8 mouse cellular contexts compared by ENCODE assay signal in the genomic region with DNA sequence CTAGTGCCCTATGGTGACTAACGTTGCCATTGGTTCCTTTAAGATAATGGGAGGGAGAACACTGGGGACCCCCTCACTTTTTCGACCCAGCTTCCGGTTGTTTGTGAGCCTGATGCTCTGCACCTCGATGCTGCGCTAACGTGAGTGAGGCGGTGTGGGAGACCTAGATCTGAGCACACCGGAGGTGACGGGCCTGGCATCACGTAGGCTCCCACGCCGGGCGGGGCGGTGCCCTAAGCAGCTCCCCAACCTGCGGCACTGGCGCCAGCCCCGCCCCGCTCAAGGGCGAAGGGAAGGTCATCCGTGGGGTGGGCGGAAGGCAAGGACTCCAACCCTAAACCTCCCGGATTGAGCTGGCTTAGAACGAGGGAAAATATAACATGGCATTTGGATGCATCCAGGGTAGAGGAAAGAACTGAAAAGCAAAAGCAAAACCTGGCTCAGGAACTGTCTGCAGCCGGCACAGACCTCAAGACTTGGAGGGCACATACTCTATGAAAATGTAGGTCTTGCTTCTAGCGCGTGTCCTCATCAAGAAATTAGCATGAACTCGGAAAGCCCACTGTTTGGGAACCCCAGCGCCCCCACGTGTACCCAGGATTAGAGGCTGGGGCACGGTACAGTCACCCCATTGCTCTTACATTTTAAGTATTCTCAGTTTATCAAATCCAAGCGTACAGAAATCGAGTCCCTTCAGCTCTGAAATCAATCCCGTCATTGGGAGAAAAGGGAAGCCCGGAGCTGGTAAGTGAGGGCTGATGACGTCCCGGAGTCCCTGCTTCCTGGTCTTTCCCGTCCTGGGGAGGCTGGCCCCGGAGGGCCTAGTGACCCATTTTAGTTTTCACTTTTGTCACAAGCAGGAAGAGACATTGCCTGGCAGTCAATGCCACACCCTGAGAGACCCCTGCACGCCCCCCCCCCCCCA. TPM values are rescaled to one million over a fixed set of nuclear protein-coding genes. Genes with fewer than 3 reads are reported as not detected.
DNase-seq lines count a peak whose midpoint lies in the region; ATAC-seq and TF ChIP-seq lines count a peak whose summit lies in the region.

No protein-coding gene starts in this region.

- ATAC-seq in forebrain, embryonic 13.5 days, result peak; percentile 43
- ATAC-seq in hindbrain, embryonic 14.5 days (ENCODE audit: low FRiP score), result peak; percentile 70

- peak overlapping the region; percentile 90 for H3K4me2 ChIP-seq in forebrain, embryonic 13.5 days
- peak overlapping the region; percentile 96 for H3K4me2 ChIP-seq in hindbrain, embryonic 14.5 days (replicated peaks)

- peak overlapping the region; percentile 58 for H3K4me3 ChIP-seq in forebrain, embryonic 13.5 days
- H3K4me3 ChIP-seq in hindbrain, embryonic 14.5 days (replicated peaks; ENCODE audit: low read length), result peak overlapping the region; percentile 70
- peak overlapping the region; percentile 78 for H3K4me3 ChIP-seq in left cerebral cortex, adult 2 months

- intact Hi-C loops in left cerebral cortex, adult 2 months (cut with DNase I), result loop anchor here (2.0 kb wide), 1 partner anchor 15 kb away; no protein-coding TSS in a partner anchor

- WGBS in forebrain, embryonic 13.5 days, result under 1% methylated on average over 39 of the region's 39 CpGs
- WGBS in hindbrain, embryonic 14.5 days, result under 1% methylated on average over 39 of the region's 39 CpGs

- no peaks in the 10 kb centered on the region for H3K9me3 ChIP-seq in forebrain, embryonic 13.5 days (replicated peaks)
- no peaks in the 10 kb centered on the region for H3K9me3 ChIP-seq in hindbrain, embryonic 14.5 days (ENCODE audit: control insufficient read depth, low read length)

- no peaks in the 10 kb centered on the region for H3K27me3 ChIP-seq in forebrain, embryonic 13.5 days
- H3K27me3 ChIP-seq in hindbrain, embryonic 14.5 days (ENCODE audit: control insufficient read depth, insufficient read depth, low read length), result no peaks in the 10 kb centered on the region

- no peak for TF ChIP-seq CTCF in left cerebral cortex, adult 2 months (IDR thresholded peaks at IDR 0.05)

- H3K36me3 ChIP-seq in forebrain, embryonic 13.5 days (ENCODE audit: poor library complexity, severe bottlenecking), result no peaks in the 10 kb centered on the region
- no peaks in the 10 kb centered on the region for H3K36me3 ChIP-seq in hindbrain, embryonic 14.5 days (replicated peaks; ENCODE audit: control insufficient read depth, insufficient read depth)

- peak overlapping the region; percentile 68 for H3K9ac ChIP-seq in forebrain, embryonic 13.5 days
- H3K9ac ChIP-seq in hindbrain, embryonic 14.5 days, result peak overlapping the region; percentile 77

- H3K4me1 ChIP-seq in forebrain, embryonic 13.5 days, result peaks cover 9% of the 10 kb centered on the region; the same call in 1 of the 2 replicates
- no peaks in the 10 kb centered on the region; the same call in 1 of the 2 replicates for H3K4me1 ChIP-seq in hindbrain, embryonic 14.5 days (replicated peaks; ENCODE audit: control insufficient read depth, insufficient read depth, low read length)

- peak; percentile 35 for DNase-seq in NIH3T3 (ENCODE audit: low read depth)
- peak; percentile 27 for DNase-seq in c-Kit-positive CD71-positive TER-119-negative erythroid progenitor cells, embryonic 14.5 days (ENCODE audit: low read depth)
- DNase-seq in hindbrain, embryonic 14.5 days (ENCODE audit: low spot score), result peak; percentile 63
- DNase-seq in left cerebral cortex, adult 2 months (ENCODE audit: extremely low spot score in 1 of 2, low spot score in 2 of 2), result peak; percentile 66 to 70
- peak; percentile 67 to 70 for DNase-seq in lung, postnatal 4 days
- peak; percentile 78 for DNase-seq in right cerebral cortex, adult 18-20 months
- DNase-seq in yolk sac, embryonic 10.5 days (ENCODE audit: low spot score), result no peak

- H3K27ac ChIP-seq in forebrain, embryonic 13.5 days, result no peak overlapping the region
- H3K27ac ChIP-seq in hindbrain, embryonic 14.5 days, result peak overlapping the region; percentile 72
- H3K27ac ChIP-seq in left cerebral cortex, adult 2 months, result peak overlapping the region; percentile 95

RNA-seq across cellular contexts. Expression of gene Pfkp, which starts 1.2 kb away (rescaled TPM):
- polyA plus RNA-seq in forebrain, embryonic 13.5 days (2015; fragmentation: Nextera tagmentation; extraction: Ambion mirVana), result 53.1 and 61.1 TPM in 2 replicates
- 348 and 378 TPM in 2 replicates for polyA plus RNA-seq in hindbrain, embryonic 14.5 days (2014; fragmentation: Nextera tagmentation; extraction: Ambion mirVana)
- 100 to 1,000 TPM; 299 to 307 TPM for total RNA-seq in left cerebral cortex, adult 2 months (2021)
